Mouse (Mus musculus): ENCODE measurements around the gene Ppp1cc. TPM values are rescaled to one million over a fixed set of nuclear protein-coding genes. Genes with fewer than 3 reads are reported as not detected.
"Not testable (repeated sequence)": the region's sequence is repeated elsewhere in the genome, so short reads cannot be mapped to it uniquely, and the experiment has no call there.

The Ppp1cc gene
- polyA plus RNA-seq, 1 experiment from 2014 or later, result 288 TPM

DNA sequence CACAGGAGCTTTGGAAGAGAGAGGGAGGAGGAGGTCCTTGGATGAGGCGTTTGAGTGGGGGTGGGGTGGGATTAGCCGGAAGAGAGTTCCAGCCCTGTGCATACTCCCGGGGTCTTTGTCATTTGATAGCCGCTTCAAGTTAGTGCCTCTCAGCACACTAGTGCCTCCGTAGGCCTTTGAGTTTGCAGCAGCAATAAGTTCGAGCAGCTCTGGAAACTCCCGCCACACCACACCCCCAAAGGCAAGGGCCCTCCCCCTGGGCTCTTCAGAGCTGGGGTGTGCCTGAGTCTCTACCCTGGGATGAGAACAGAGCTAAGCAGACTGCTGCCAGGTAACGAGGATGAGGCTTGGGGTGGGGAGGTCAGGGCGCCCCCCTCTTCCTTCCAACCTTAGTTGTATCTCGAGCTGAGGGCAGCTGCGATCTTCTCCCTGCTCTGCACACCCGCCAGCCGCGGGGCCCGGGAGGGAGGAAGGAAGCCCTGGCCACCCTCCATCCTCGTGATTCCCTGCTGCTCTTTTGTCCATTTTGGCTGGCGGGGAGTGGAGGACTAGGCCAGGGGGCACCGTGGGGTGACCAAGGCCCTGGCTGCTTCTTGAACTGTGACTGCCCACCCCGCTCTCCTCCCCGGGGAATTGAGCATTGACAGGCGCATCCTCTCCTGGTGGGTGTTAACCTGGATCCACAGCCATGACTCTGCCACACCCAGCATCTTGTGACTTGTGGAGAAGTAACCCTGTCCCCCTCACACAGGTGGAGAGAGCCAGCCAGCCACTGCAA lies 51.7 kb downstream of the Ppp1cc start:
- no peaks in the 10 kb centered on the region for H3K36me3 ChIP-seq (ENCODE audit: poor library complexity, severe bottlenecking)
- H3K27me3 ChIP-seq, result no peaks in the 10 kb centered on the region
- peak overlapping the region; percentile 59 for H3K4me2 ChIP-seq
- H3K9ac ChIP-seq, result peak overlapping the region; percentile 51
- H3K4me3 ChIP-seq, result peak overlapping the region; percentile 27
- H3K4me1 ChIP-seq, result peaks cover 13% of the 10 kb centered on the region
- ATAC-seq, result peak; percentile 50; the same call in 1 of the 2 replicates
- peak overlapping the region; percentile 19; the same call in 1 of the 2 replicates for H3K27ac ChIP-seq
- WGBS, result 4% methylated on average over 19 of the region's 21 CpGs
- no peaks in the 10 kb centered on the region for H3K9me3 ChIP-seq (replicated peaks)

- ATAC-seq, result no peak
- Histone ChIP-seq H3K36me3 (ENCODE audit: poor library complexity, severe bottlenecking) (no peaks in the 10 kb centered on the region), H3K4me3 (no peak overlapping the region), H3K4me2 (no peak overlapping the region), H3K27me3 (no peaks in the 10 kb centered on the region), H3K9ac (no peak overlapping the region), H3K4me1 (peaks cover 13% of the 10 kb centered on the region), H3K9me3 (replicated peaks) (no peaks in the 10 kb centered on the region), H3K27ac (no peak overlapping the region)
- 90% methylated on average over 8 of the region's 8 CpGs for WGBS
Measured at GRCm38 (mm10) chr5:122210890-122211289, 52.8 kb downstream of the Ppp1cc start.

GRCm38 (mm10) chr5:122212125-122212524 lies 54.0 kb downstream of the Ppp1cc start:
- no peak for ATAC-seq
- Histone ChIP-seq H3K27ac (no peak overlapping the region), H3K9ac (no peak overlapping the region), H3K36me3 (ENCODE audit: poor library complexity, severe bottlenecking) (no peaks in the 10 kb centered on the region), H3K27me3 (no peaks in the 10 kb centered on the region), H3K4me2 (no peak overlapping the region), H3K4me1 (peaks cover 13% of the 10 kb centered on the region), H3K9me3 (replicated peaks) (no peaks in the 10 kb centered on the region), H3K4me3 (no peak overlapping the region)
- 93% methylated on average over 8 of the region's 8 CpGs for WGBS

GRCm38 (mm10) chr5:122212820-122213219 lies 54.7 kb downstream of the Ppp1cc start:
- WGBS, result 100% methylated on average over 1 of the region's 1 CpGs
- H3K9ac ChIP-seq; H3K9me3 ChIP-seq (replicated peaks); H3K36me3 ChIP-seq (ENCODE audit: poor library complexity, severe bottlenecking); ATAC-seq; H3K4me2 ChIP-seq; H3K27ac ChIP-seq; H3K4me3 ChIP-seq; H3K27me3 ChIP-seq: not testable (repeated sequence)
- H3K4me1 ChIP-seq, result peaks cover 13% of the 10 kb centered on the region

DNA sequence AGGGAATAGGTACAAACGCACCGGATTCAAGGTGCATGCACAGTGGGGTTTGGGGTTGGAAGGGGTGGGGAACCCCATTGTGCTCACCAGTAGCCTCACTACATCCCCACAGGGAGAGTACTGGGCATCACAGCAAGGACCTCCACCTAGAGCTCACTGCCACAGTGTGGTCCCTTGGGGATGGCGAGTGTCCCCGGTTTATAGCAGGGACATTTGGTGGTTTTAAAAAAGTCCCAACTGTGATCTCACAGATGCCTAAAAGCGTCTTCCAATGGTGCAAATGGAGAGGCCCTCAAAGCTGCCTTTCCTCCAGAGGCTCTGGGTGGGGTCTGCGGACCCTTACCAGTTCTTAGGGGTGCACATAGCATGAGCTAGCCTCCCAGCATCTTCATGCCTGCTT lies 55.8 kb downstream of the Ppp1cc start:
- no peak for ATAC-seq
- Histone ChIP-seq H3K9me3 (replicated peaks) (no peaks in the 10 kb centered on the region), H3K4me3 (no peak overlapping the region)

GRCm38 (mm10) chr5:122217636-122218035 lies 59.6 kb downstream of the Ppp1cc start:
- WGBS, result 75% methylated on average over 6 of the region's 6 CpGs
- Histone ChIP-seq H3K4me2 (no peak overlapping the region), H3K27me3 (no peaks in the 10 kb centered on the region), H3K4me3 (no peak overlapping the region), H3K36me3 (ENCODE audit: poor library complexity, severe bottlenecking) (no peaks in the 10 kb centered on the region), H3K9ac (no peak overlapping the region), H3K4me1 (0 out of 2 replicates have a peak, but pooled peaks cover 3% of the 10 kb centered on the region), H3K27ac (no peak overlapping the region), H3K9me3 (replicated peaks) (no peaks in the 10 kb centered on the region)
- no peak for ATAC-seq

More for the DNA sequence above, 55.8 kb downstream of the Ppp1cc start:
- no peak overlapping the region for H3K9ac ChIP-seq
- no peak overlapping the region for H3K4me2 ChIP-seq
- no peak overlapping the region for H3K27ac ChIP-seq
- WGBS, result 90% methylated on average over 6 of the region's 6 CpGs
- peaks cover 13% of the 10 kb centered on the region for H3K4me1 ChIP-seq
- H3K27me3 ChIP-seq, result no peaks in the 10 kb centered on the region
- no peaks in the 10 kb centered on the region for H3K36me3 ChIP-seq (ENCODE audit: poor library complexity, severe bottlenecking)

DNA sequence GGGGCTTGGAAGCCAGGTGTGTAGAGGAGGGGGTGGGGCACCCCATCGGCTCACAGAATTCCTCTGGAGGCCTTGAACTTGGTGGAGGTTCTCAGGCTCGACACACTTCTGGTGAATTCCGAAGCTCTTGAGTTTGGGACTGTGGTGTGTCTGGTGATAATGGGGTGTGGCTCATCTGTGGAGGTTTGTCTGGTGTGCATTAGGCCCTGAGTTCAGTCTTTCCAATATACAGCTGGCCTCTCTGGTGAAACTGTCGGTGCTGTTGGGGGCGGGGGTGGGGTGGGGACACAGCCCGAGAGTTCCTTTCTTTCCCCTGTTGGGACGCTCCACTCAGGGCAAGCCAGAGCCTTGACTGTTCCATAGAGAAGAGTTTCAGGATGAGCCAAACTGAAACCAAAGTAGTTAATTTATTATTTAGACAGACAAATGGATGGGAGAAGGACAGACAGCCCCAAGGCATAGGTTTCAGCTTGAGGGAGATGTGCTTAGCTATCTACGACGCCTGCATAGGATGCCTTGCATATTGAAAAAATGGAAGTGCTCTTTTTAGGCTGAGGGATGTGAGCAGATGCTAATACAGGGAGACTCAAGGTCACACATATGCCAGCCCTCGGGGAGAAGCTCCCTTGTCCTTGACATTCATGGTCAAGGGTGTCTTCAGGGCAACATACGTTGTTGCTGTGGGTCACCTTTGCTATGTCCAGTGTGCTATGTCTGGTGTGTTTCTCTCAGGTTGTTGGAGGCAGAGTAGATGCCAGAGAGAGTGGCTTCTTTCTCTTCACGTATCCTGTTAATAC lies 60.2 kb downstream of the Ppp1cc start:
- Histone ChIP-seq H3K4me3 (no peak overlapping the region), H3K9ac (no peak overlapping the region), H3K27me3 (no peaks in the 10 kb centered on the region), H3K27ac (no peak overlapping the region), H3K4me2 (no peak overlapping the region), H3K9me3 (replicated peaks) (no peaks in the 10 kb centered on the region), H3K4me1 (0 out of 2 replicates have a peak, but pooled peaks cover 3% of the 10 kb centered on the region), H3K36me3 (ENCODE audit: poor library complexity, severe bottlenecking) (no peaks in the 10 kb centered on the region)
- WGBS, result 87% methylated on average over 12 of the region's 12 CpGs
- no peak for ATAC-seq

GRCm38 (mm10) chr5:122218928-122219327 lies 60.9 kb downstream of the Ppp1cc start:
- ATAC-seq, result no peak
- Histone ChIP-seq H3K4me3 (no peak overlapping the region), H3K27ac (no peak overlapping the region), H3K27me3 (no peaks in the 10 kb centered on the region), H3K4me2 (no peak overlapping the region), H3K9me3 (replicated peaks) (no peaks in the 10 kb centered on the region), H3K4me1 (0 out of 2 replicates have a peak, but pooled peaks cover 3% of the 10 kb centered on the region), H3K9ac (no peak overlapping the region), H3K36me3 (ENCODE audit: poor library complexity, severe bottlenecking) (no peaks in the 10 kb centered on the region)
- 86% methylated on average over 7 of the region's 7 CpGs for WGBS

GRCm38 (mm10) chr5:122219655-122220629 lies 61.9 kb downstream of the Ppp1cc start:
- Histone ChIP-seq H3K9ac (no peak overlapping the region), H3K27me3 (no peaks in the 10 kb centered on the region), H3K9me3 (replicated peaks) (no peaks in the 10 kb centered on the region), H3K27ac (no peak overlapping the region), H3K4me1 (0 out of 2 replicates have a peak, but pooled peaks cover 3% of the 10 kb centered on the region), H3K36me3 (ENCODE audit: poor library complexity, severe bottlenecking) (no peaks in the 10 kb centered on the region), H3K4me2 (no peak overlapping the region), H3K4me3 (no peak overlapping the region)
- no peak for ATAC-seq
- WGBS, result 72% methylated on average over 18 of the region's 18 CpGs

DNA sequence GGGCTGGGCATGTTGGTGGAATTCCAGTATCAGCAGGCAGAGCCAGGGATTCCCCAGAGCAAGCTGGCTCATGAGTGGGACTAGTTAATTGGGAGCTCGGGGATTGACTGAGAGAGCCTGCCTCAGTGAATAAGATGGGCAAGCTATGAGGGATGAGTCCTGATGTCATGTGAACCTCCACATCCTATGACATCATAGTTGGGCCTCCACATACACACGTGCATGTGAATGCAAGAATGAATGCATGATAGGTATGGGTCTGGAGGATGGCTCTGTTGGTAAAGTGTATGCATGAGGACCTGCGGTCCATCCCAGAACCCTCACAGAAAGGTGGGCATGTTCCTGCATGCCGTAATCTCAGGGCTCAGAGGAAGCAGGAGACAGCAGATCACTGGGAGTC lies 63.0 kb downstream of the Ppp1cc start:
- no peaks in the 10 kb centered on the region for H3K27me3 ChIP-seq
- no peak overlapping the region; the same call in 1 of the 2 replicates for H3K9ac ChIP-seq
- no peak overlapping the region for H3K27ac ChIP-seq
- no peak overlapping the region for H3K4me2 ChIP-seq
- H3K36me3 ChIP-seq (ENCODE audit: poor library complexity, severe bottlenecking), result no peaks in the 10 kb centered on the region
- H3K9me3 ChIP-seq (replicated peaks), result no peaks in the 10 kb centered on the region
- no peak for ATAC-seq
- 0 out of 2 replicates have a peak, but pooled peaks cover 3% of the 10 kb centered on the region for H3K4me1 ChIP-seq
- 89% methylated on average over 4 of the region's 4 CpGs for WGBS
- no peak overlapping the region for H3K4me3 ChIP-seq

- 0 out of 2 replicates have a peak, but pooled peaks cover 3% of the 10 kb centered on the region for H3K4me1 ChIP-seq
Measured at GRCm38 (mm10) chr5:122224291-122224690, 66.2 kb downstream of the Ppp1cc start.

More at GRCm38 (mm10) chr5:122224291-122224690, 66.2 kb downstream of the Ppp1cc start:
- Histone ChIP-seq H3K27ac (no peak overlapping the region), H3K4me2 (no peak overlapping the region), H3K9me3 (replicated peaks) (peaks cover 6% of the 10 kb centered on the region; the same call in 1 of the 2 replicates), H3K4me3 (no peak overlapping the region), H3K9ac (no peak overlapping the region), H3K27me3 (no peaks in the 10 kb centered on the region), H3K36me3 (ENCODE audit: poor library complexity, severe bottlenecking) (no peaks in the 10 kb centered on the region)
- ATAC-seq, result no peak
- WGBS, result 94% methylated on average over 2 of the region's 2 CpGs

Data from forebrain, embryonic 13.5 days (tissue).